Mouse (Mus musculus) ovary, postnatal 10 days (tissue): ENCODE measurements around the gene Rbfox3.
"Not testable (repeated sequence)": the region's sequence is repeated elsewhere in the genome, so short reads cannot be mapped to it uniquely, and the experiment has no call there.

Source experiments
- DNase-seq: peaks from one replicate; pipeline ENCODE4 v3.0.0; 2022; ENCODE audit warnings: low spot score

Gene Rbfox3

GRCm38 (mm10) chr11:118825280-118826094, 85.9 kb downstream of the Rbfox3 start:
- DNase-seq, result no peak

DNA sequence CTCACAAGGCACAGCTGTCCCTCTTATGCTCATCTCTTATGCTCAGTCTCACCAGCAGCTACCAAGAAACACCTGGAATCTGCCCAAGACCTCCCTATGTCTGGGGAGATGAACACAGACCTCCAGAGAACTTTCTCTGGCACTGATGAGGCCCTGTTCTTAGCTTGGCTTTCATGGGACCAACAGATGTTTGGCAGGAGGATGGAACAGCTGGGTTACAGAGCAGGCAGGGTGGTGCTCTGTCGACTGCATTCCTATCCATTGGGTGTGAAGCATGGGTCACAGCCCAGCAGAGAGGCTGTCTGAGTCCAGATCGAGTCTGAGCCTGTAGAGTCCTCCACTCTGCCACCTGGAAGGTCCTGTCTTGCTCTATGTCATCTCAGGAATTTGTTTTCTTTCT, 90.0 kb downstream of the Rbfox3 start:
- no peak for DNase-seq

DNA sequence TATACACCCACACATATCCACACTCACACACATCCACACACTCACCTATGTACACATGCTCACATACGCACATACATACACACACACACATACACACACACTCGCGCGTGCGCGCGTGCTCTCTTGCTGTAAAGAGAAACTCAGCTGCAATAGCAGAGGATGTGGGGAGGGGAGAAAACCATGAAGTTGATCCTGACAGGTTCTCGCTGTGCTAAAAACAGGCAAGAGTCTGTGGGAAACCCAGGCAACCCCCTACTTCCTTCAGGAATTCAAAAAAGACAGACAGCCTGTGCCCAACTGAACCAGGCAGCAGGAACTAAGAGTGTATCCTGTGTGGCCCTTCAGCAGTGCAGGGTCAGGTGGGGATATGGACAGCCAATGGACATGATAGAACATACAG, 92.9 kb downstream of the Rbfox3 start:
- no peak for DNase-seq

GRCm38 (mm10) chr11:118815118-118815517, 96.3 kb downstream of the Rbfox3 start:
- DNase-seq, result no peak

DNA sequence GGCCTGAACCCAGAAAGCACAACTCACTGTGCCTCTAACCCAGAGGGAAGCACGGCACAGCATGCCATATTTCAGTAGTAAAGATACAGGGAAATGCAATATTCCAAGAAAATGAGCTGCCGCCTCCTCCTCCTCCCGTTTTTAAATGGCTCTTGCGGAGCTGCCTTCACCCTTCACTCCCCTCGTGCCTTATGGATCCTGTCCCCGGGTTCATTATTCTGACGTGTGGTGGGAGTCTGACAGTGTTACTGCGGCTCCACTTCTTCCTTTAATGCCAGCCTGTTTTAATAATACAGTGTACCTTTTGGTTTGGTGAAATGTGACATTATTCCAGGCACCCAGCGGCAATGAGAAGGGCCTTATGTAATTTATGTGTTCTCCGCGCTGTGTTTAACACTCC, 97.5 kb downstream of the Rbfox3 start:
- DNase-seq, result no peak

DNA sequence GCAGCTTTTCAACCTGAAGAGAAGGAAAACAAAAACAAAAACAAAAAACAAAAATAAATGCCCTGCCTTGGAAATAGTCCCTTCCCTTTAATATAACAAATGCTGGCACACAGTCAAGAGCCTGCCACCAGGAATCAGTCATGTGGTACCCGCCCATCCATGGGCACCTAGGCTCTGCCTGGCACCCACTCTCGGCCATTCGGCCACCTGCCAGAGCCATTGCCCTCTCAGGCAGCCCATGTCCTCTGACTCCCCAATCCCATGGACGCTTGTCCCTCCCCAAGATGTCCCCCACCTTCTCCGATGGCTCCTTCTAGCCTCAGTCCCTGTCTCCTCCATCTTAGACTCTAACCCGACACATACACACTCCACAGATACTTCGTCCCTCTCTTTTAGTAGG, 100.0 kb downstream of the Rbfox3 start:
- no peak for DNase-seq

GRCm38 (mm10) chr11:118807511-118807910, 103.9 kb downstream of the Rbfox3 start:
- no peak for DNase-seq

GRCm38 (mm10) chr11:118794856-118795602, 116.4 kb downstream of the Rbfox3 start:
- DNase-seq, result no peak

- DNase-seq, result no peak
These were observed 117.8 kb downstream of the Rbfox3 start for GRCm38 (mm10) chr11:118793639-118794021.

- DNase-seq, result no peak
These were observed 118.3 kb downstream of the Rbfox3 start for GRCm38 (mm10) chr11:118792916-118793638.

- no peak for DNase-seq
These were observed 119.1 kb downstream of the Rbfox3 start for GRCm38 (mm10) chr11:118792163-118792915.

- no peak for DNase-seq
These were observed 120.0 kb downstream of the Rbfox3 start for GRCm38 (mm10) chr11:118791391-118791790.

DNA sequence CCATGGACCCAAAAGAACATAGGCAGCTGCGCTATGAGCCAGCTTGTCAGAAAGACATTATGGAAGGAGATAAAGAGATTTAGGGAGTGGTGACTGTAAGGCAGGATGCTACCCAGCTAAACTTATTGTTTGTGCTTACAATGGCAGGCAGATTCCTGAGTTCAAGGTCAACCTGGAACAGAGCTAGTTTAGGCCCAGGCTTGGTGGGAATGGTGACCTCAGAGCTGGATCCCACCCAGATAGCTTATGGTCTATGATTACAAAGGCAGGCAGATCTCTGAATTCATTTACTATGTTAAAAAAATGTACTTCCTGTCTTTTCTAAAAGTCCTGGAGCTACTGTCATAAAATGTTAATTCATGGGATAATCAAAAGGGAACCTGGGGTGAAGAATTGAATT, 123.3 kb downstream of the Rbfox3 start:
- no peak for DNase-seq

DNA sequence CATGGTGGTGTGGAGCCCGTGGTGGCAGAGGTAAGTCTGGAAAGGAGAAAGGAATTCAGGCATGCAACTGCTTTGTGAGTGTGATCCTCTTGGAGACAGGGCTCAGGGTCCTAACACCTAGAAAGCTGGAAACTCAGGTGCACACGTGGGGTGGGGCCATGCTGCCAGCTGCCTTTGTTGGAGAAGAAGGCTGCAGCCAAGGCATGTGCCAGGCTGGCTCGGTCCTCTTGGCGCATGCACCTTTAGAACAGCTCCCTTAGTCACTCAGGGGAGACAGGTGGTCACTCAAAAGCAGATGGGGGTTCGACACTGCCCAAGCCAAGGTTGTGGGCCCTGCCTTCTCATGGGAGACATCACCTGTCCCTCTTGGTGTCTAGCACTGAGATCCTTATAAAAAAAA, 128.7 kb downstream of the Rbfox3 start:
- no peak for DNase-seq

- DNase-seq, result peak; percentile 11
These were observed 135.6 kb downstream of the Rbfox3 start for GRCm38 (mm10) chr11:118775753-118776152.

GRCm38 (mm10) chr11:118774777-118775176, 136.6 kb downstream of the Rbfox3 start:
- DNase-seq, result not testable (repeated sequence)

- no peak for DNase-seq
These were observed 138.3 kb downstream of the Rbfox3 start for GRCm38 (mm10) chr11:118773076-118773583.

GRCm38 (mm10) chr11:118771358-118771757, 140.0 kb downstream of the Rbfox3 start:
- no peak for DNase-seq

DNA sequence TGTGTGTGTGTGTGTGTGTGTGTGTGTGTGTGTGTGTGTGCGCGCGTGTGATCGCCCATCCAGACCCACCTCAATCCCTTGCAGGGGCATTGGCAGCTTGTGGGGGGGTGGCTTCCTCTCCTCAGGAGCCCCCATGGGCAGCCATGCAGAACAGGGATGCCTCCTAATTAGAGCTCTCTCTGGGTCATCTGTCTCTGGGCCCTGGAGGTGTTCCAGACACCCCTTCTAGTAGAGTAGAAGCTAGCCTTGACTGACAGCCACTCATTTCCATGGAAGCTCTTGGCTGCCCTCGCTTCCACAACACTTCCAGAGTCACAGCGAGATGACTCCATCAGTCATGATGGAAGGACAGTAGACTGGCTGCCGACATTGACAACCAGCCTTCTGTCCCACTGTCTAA, 140.6 kb downstream of the Rbfox3 start:
- DNase-seq, result no peak

GRCm38 (mm10) chr11:118769542-118769941, 141.9 kb downstream of the Rbfox3 start:
- DNase-seq, result no peak

GRCm38 (mm10) chr11:118768441-118768840, 143.0 kb downstream of the Rbfox3 start:
- no peak for DNase-seq

DNA sequence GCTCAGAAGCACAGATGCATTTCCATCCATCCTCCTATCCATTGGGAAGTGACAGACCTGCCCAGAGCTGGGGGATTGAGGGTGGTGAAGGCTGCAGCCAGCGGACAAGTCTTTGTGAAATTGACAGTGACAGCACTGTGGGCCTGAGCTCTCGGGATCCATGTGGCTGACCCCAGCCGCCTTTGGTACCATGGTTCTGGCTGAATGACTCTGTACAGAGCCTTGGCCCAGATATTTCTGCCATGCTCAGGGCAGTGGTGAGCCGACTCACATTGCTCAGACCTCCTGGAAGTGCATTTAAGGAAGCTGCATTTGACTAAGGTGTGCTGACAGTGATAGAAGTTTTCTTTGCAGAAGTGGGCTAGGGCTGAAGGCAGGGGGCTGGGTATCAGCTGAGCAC, 144.0 kb downstream of the Rbfox3 start:
- DNase-seq, result no peak
